Mouse (Mus musculus) stomach, embryonic 15.5 days (tissue): ENCODE measurements around the gene Nsun3. TPM values are rescaled to one million over a fixed set of nuclear protein-coding genes. Genes with fewer than 3 reads are reported as not detected.
"Not testable (repeated sequence)": the region's sequence is repeated elsewhere in the genome, so short reads cannot be mapped to it uniquely, and the experiment has no call there.

Experiments used
- ATAC-seq: fragments of 200-750 bp; cut with Nextera tagmentation; 2 replicates; pipeline ENCODE4 v1.8.0; 2017; ENCODE audit warnings: low read depth, moderate number of reproducible peaks, moderate TSS enrichment; ENCODE audit not compliant: insufficient read depth, low FRiP score
- H3K27ac ChIP-seq: fragments of 300-500 bp; sonication (generic); 2 replicates; pipeline ENCODE4 v1.5.1; 2015; ENCODE audit warnings: mild to moderate bottlenecking, inconsistent platforms
- H3K27me3 ChIP-seq: fragments of 300-500 bp; sonication (generic); replicated peaks from 2 replicates; pipeline ENCODE4 v1.6.1; 2015; ENCODE audit warnings: inconsistent platforms
- H3K36me3 ChIP-seq: fragments of 300-500 bp; sonication (generic); 2 replicates; pipeline ENCODE4 v1.6.1; 2015; ENCODE audit warnings: inconsistent platforms
- H3K4me1 ChIP-seq: fragments of 300-500 bp; sonication (generic); 2 replicates; pipeline ENCODE4 v1.6.1; 2015; ENCODE audit warnings: inconsistent platforms
- H3K4me2 ChIP-seq: fragments of 300-500 bp; sonication (generic); 2 replicates; pipeline ENCODE4 v1.6.1; 2015; ENCODE audit warnings: mild to moderate bottlenecking, inconsistent platforms
- H3K4me3 ChIP-seq: fragments of 300-500 bp; sonication (generic); replicated peaks from 2 replicates; pipeline ENCODE4 v1.5.1; 2015; ENCODE audit warnings: inconsistent platforms
- H3K9ac ChIP-seq: fragments of 300-500 bp; sonication (generic); 2 replicates; pipeline ENCODE4 v1.6.1; 2015; ENCODE audit warnings: inconsistent platforms
- H3K9me3 ChIP-seq: fragments of 300-500 bp; sonication (generic); 2 replicates; pipeline ENCODE4 v1.6.1; 2016; ENCODE audit warnings: inconsistent platforms
- WGBS: fragments of 180-500 bp; shearing (Covaris S2); methylation state at CpG from one replicate; pipeline ENCODE4 v1.1.7; 2015; 5-methylcytosine and 5-hydroxymethylcytosine counted together
- microRNA-seq: library from miRNA; unstranded; fragments of <30 nt; microRNA quantifications from one replicate; pipeline ENCODE4, GENCODE M21; 2016
- polyA plus RNA-seq: library from polyadenylated mRNA; unstranded; fragments of >200 nt; fragmentation: Nextera tagmentation; extraction: Ambion mirVana; gene quantifications from 2 replicates; pipeline ENCODE4 v1.2.1, GENCODE M21; 2015

Gene Nsun3
- polyA plus RNA-seq, 1 experiment from 2014 or later, result 8.9 TPM

- 90% methylated on average over 1 of the region's 1 CpGs for WGBS
- no peak overlapping the region for H3K27ac ChIP-seq
- no peak overlapping the region for H3K4me3 ChIP-seq
- H3K27me3 ChIP-seq, result no peaks in the 10 kb centered on the region
- no peak overlapping the region for H3K4me2 ChIP-seq
- H3K4me1 ChIP-seq, result no peaks in the 10 kb centered on the region
- H3K9ac ChIP-seq, result no peak overlapping the region
- H3K9me3 ChIP-seq, result no peaks in the 10 kb centered on the region
- ATAC-seq, result no peak
- H3K36me3 ChIP-seq, result no peaks in the 10 kb centered on the region; the same call in 1 of the 2 replicates
Observed at GRCm38 (mm10) chr16:62734359-62734758, 52.3 kb downstream of the Nsun3 start.

GRCm38 (mm10) chr16:62730291-62730690 is 56.3 kb downstream of the Nsun3 start:
- Histone ChIP-seq H3K27me3 (no peaks in the 10 kb centered on the region), H3K36me3 (no peaks in the 10 kb centered on the region; the same call in 1 of the 2 replicates), H3K4me3 (no peak overlapping the region), H3K9me3 (no peaks in the 10 kb centered on the region), H3K4me1 (no peaks in the 10 kb centered on the region), H3K27ac (no peak overlapping the region), H3K4me2 (no peak overlapping the region), H3K9ac (no peak overlapping the region)
- 85% methylated on average over 4 of the region's 4 CpGs for WGBS
- ATAC-seq, result no peak

- no peaks in the 10 kb centered on the region; the same call in 1 of the 2 replicates for H3K36me3 ChIP-seq
- H3K4me1 ChIP-seq, result no peaks in the 10 kb centered on the region
- H3K4me2 ChIP-seq, result no peak overlapping the region
- no peak overlapping the region for H3K27ac ChIP-seq
- H3K4me3 ChIP-seq, result no peak overlapping the region
- no peaks in the 10 kb centered on the region for H3K9me3 ChIP-seq
- no peak overlapping the region for H3K9ac ChIP-seq
- 74% methylated on average over 3 of the region's 3 CpGs for WGBS
- ATAC-seq, result no peak
- H3K27me3 ChIP-seq, result no peaks in the 10 kb centered on the region
Observed at GRCm38 (mm10) chr16:62729846-62730245, 56.8 kb downstream of the Nsun3 start.

GRCm38 (mm10) chr16:62718255-62718654 is 68.4 kb downstream of the Nsun3 start:
- H3K9ac ChIP-seq, ATAC-seq, H3K4me3 ChIP-seq, H3K9me3 ChIP-seq, H3K36me3 ChIP-seq, H3K27me3 ChIP-seq, H3K4me2 ChIP-seq, H3K27ac ChIP-seq, H3K4me1 ChIP-seq: not testable (repeated sequence)
- WGBS, result 89% methylated on average over 8 of the region's 11 CpGs

- Histone ChIP-seq H3K27me3 (no peaks in the 10 kb centered on the region), H3K27ac (no peak overlapping the region), H3K4me3 (no peak overlapping the region), H3K9me3 (no peaks in the 10 kb centered on the region), H3K4me2 (no peak overlapping the region), H3K4me1 (no peaks in the 10 kb centered on the region), H3K9ac (no peak overlapping the region), H3K36me3 (no peaks in the 10 kb centered on the region)
- WGBS, result 83% methylated on average over 8 of the region's 8 CpGs
- ATAC-seq, result no peak
Observed at GRCm38 (mm10) chr16:62690436-62690835, 96.2 kb downstream of the Nsun3 start.

- no peaks in the 10 kb centered on the region for H3K4me1 ChIP-seq
- H3K27me3 ChIP-seq, result no peaks in the 10 kb centered on the region
- 63% methylated on average over 2 of the region's 2 CpGs for WGBS
- H3K36me3 ChIP-seq, result no peaks in the 10 kb centered on the region
- no peak overlapping the region for H3K27ac ChIP-seq
- H3K4me3 ChIP-seq, result no peak overlapping the region
- no peak overlapping the region for H3K9ac ChIP-seq
- ATAC-seq, result no peak
- H3K9me3 ChIP-seq, result no peaks in the 10 kb centered on the region
- H3K4me2 ChIP-seq, result no peak overlapping the region
Observed at GRCm38 (mm10) chr16:62686073-62686472, 100.5 kb downstream of the Nsun3 start.

GRCm38 (mm10) chr16:62685494-62685893 is 101.1 kb downstream of the Nsun3 start:
- Histone ChIP-seq H3K4me3 (no peak overlapping the region), H3K4me2 (no peak overlapping the region), H3K27ac (no peak overlapping the region), H3K9me3 (no peaks in the 10 kb centered on the region), H3K4me1 (no peaks in the 10 kb centered on the region), H3K9ac (no peak overlapping the region), H3K27me3 (no peaks in the 10 kb centered on the region), H3K36me3 (no peaks in the 10 kb centered on the region)
- whole genome bisulfite sequencing, result 75% methylated on average over 4 of the region's 4 CpGs
- no peak for ATAC-seq

Small RNA genes within 50 kb of the gene (microRNA-seq; reads per million reads assigned to microRNA genes)
- not detected for gene Gm25986

Other genes starting within 250 kb of the Nsun3 start
- 4.2 and 4.5 TPM in 2 replicates for gene Stx19, start 27.9 kb upstream of the Nsun3 start, polyA plus RNA-seq
- gene Arl13b, start 60.2 kb upstream of the Nsun3 start, polyA plus RNA-seq, result 18.0 and 20.1 TPM in 2 replicates
- gene Pros1, start 67.5 kb upstream of the Nsun3 start, polyA plus RNA-seq, result 32.5 TPM in 2 replicates